Mouse (Mus musculus): ENCODE data around the gene Rpl15. TPM values are rescaled to one million over a fixed set of nuclear protein-coding genes. Genes with fewer than 3 reads are reported as not detected.

Gene Rpl15
- 698 and 754 TPM in 2 replicates for polyA plus RNA-seq (2021; fragmentation: Nextera tagmentation)
- long read RNA-seq, experiment 1, transcript Rpl15-204 (3 exons, 802 nt): minor isoform, 26 of 453 reads
- long read RNA-seq, experiment 1, transcript Rpl15-203 (4 exons, 802 nt): minor isoform, 11 of 453 reads
- long read RNA-seq, experiment 1, transcript Rpl15-202 (4 exons, 1,922 nt): major isoform, 342 of 453 reads
- long read RNA-seq, experiment 1, transcript Rpl15-201 (4 exons, 883 nt): minor isoform, 39 of 453 reads
- long read RNA-seq, experiment 1, partial matches to known transcripts: 13 of 453 reads
- long read RNA-seq, experiment 1, other reads (novel, unspliced or antisense): 19 of 453 reads
- long read RNA-seq, experiment 2, transcript Rpl15-202 (4 exons, 1,922 nt): major isoform, 257 of 330 reads
- long read RNA-seq, experiment 2, transcript Rpl15-203 (4 exons, 802 nt): minor isoform, 8 of 330 reads
- long read RNA-seq, experiment 2, transcript Rpl15-201 (4 exons, 883 nt): minor isoform, 22 of 330 reads
- long read RNA-seq, experiment 2, transcript Rpl15-204 (3 exons, 802 nt): minor isoform, 36 of 330 reads
- long read RNA-seq, experiment 2, partial matches to known transcripts: 1 of 330 reads
- long read RNA-seq, experiment 2, other reads (novel, unspliced or antisense): 5 of 330 reads

GRCm38 (mm10) chr14:18270529-18271441 lies at the start of gene Rpl15, which contains the start of gene Nkiras1:
Rpl15 (minus strand) TSS chr14:18271391.
Nkiras1 (plus strand) TSS chr14:18271136.

GRCm38 (mm10) chr14:18238750-18239731 lies 32.1 kb downstream of the Rpl15 start, which contains the start of gene Nr1d2:
Nr1d2 (minus strand) TSS chr14:18239127.

Other genes with a start within 250 kb of the Rpl15 start
- 13.0 and 18.1 TPM in 2 replicates for gene Nr1d2, start 32.3 kb downstream of the Rpl15 start, polyA plus RNA-seq (2021; fragmentation: Nextera tagmentation)
- gene Nkiras1, start 255 bp downstream of the Rpl15 start, polyA plus RNA-seq (2021; fragmentation: Nextera tagmentation): 119 and 131 TPM in 2 replicates
- gene Ube2e1, start 60.5 kb upstream of the Rpl15 start, polyA plus RNA-seq (2021; fragmentation: Nextera tagmentation): 29.7 and 35.1 TPM in 2 replicates